Mouse (Mus musculus) C2C12 (cell line): ENCODE measurements at regions not wholly inside any gene's neighbourhood (a gene's known extent, or its start where the extent isn't known, plus 50 kb on each side); places are given as distances from the start of the nearest gene placed in this dataset.

Experiments used
- CTCF ChIP-seq: IDR thresholded peaks from one replicate; pipeline ENCODE4 v1.5.1; 2011; ENCODE audit not compliant: control insufficient read depth, insufficient read depth, insufficient read length
- MAX ChIP-seq: IDR thresholded peaks from one replicate; pipeline ENCODE4 v1.6.1; 2011; ENCODE audit warnings: mild to moderate bottlenecking, control low read depth
- MYOG ChIP-seq: IDR thresholded peaks from one replicate; pipeline ENCODE4 v1.6.1; 2011; ENCODE audit not compliant: control insufficient read depth, insufficient read length; ENCODE audit errors: extremely low read depth

DNA sequence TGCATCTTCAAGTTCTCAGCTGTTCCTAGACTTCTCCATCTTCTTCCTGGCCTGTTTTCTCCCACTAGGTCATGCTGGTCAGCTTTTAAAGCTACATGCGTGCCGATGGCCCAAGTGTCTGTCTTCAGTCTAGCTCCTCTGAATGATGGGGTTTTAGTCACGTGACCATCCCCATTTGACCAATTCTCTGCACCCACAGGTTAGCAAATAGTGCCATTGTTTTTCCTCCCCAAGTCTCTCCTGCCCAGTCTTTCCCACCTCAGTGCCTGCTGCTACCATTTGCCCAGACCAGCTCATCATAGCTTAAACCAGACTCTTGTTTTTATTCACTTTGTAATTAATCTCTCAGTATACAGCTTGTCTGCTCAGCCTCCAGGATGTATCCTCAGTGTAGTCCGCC lies 62.3 kb downstream of the Zfp706 start:
- TF ChIP-seq MAX = no peak
- TF ChIP-seq CTCF = no peak
- no peak for TF ChIP-seq MYOG
